Mouse (Mus musculus): ENCODE measurements at regions not wholly inside any gene's neighbourhood (a gene's known extent, or its start where the extent isn't known, plus 50 kb on each side); places are given as distances from the start of the nearest gene placed in this dataset.

DNA sequence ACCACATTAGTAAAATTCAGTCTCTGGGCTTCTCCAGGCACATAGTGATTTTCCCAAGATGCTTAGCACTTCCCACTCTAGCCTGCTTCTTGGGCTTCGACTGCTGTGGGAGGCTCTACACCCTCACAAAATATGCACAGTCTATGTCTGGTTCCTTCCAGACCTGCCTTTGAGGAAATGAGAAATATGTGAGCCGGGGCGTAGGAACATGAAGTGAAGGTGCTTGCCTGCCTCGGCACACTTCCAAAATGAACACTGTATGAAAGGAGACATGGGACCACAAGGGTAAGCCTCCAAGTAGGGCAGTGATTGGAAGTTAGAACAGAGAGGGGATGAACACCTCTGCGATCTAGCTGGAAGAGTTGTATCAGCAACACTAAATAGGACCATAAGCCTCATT is 54.5 kb downstream of the Gm10260 start:
- DNase-seq (ENCODE audit: low spot score) = no peak

DNA sequence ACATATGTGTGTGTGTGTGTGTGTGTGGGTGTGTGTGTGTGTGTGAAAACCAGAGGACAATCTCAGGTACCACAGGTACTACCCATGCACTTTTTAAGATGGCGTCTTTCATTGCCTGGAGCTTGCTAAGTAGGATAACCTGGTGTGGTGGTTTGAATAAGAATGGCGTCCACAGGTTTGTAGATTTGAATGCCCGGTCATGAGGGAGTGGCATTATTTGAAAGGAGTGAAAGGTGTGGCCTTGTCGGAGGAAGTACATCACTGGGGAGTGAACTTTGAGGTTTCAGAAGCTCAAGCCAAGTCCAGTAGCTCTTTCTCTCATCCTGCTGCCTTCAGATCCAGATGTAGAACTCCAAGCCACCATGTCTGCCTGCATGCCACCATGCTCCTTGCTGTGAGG is 55.9 kb downstream of the Gm10260 start:
- DNase-seq (ENCODE audit: low spot score) = no peak

DNA sequence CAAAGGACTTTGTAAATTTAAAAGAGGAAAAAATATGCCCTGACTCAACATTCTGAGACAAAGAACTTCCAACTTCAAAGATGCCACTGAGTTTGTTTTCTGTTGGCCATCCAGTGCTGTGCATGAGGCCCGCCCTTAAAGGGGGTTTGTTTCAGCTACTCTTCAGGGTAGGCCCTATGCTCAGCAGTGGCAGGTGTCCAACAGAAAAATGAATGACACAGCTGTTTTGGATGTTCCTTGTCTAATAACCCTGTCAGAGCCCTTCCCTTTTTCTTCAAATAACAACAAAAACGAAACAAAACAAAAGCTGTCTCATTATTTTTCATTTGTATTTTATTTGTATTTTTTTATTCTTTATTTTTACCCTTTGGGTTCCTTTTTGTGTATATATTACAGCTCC is 61.5 kb downstream of the Gm10260 start:
- peak; percentile 47 for DNase-seq (ENCODE audit: low spot score)

DNA sequence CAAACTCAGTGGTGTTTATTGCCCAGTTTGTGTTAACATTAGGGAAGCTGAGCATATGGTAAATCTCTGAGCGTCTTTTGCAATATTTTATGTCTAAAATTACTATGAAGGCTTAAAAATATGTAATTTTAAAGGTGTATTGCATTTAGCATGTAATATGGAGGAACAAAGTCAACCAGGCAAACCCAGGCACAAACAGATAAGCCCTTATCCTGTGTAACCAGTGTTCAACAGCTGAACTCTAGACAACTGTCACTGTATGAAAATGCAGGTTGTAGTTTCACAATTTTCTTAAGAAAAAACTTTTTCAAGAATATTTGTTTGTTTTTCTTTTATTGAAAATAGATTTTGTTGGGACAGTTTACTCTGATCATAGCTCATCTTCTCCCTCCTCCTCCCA is 62.1 kb downstream of the Gm10260 start:
- peak; percentile 49 for DNase-seq (ENCODE audit: low spot score)

DNA sequence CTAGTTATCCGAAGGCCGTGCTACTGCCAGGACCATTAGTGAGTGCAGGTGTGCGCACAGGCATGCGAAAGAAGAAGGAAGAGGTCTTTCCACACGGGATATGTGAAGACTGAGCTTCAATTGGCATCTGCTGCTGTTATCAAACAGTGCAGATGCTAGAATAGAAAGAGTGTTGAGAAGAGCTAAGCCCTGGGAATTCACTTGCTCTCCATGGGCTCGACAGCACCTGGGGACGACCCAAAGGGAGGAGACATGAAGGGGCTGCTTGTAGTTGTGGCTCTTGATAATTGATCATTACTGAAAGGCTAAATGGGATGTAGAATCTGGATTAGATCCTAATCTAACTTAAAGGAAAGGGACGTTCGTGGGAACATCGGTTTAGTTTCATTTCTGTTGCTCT is 63.2 kb downstream of the Gm10260 start:
- DNase-seq (ENCODE audit: low spot score) = no peak

DNA sequence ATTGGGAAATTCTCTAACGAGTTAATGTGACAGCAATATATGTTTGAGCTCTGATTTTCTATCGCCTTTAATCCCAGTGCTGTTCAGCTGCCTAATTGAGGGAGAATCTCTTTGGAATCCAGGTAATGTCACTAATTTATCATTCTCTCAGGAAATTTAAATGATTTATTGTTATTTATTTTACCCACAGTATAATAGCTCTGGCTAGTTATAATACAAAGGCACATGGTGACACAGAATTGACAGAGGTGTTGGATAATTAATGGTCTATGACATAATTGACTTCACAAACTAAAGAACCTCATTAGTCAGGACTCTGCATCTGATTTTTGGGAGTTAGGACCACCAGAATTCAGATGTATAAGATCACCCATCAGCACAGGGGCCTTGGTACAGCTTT is 65.4 kb downstream of the Gm10260 start:
- DNase-seq (ENCODE audit: low spot score) = no peak

DNA sequence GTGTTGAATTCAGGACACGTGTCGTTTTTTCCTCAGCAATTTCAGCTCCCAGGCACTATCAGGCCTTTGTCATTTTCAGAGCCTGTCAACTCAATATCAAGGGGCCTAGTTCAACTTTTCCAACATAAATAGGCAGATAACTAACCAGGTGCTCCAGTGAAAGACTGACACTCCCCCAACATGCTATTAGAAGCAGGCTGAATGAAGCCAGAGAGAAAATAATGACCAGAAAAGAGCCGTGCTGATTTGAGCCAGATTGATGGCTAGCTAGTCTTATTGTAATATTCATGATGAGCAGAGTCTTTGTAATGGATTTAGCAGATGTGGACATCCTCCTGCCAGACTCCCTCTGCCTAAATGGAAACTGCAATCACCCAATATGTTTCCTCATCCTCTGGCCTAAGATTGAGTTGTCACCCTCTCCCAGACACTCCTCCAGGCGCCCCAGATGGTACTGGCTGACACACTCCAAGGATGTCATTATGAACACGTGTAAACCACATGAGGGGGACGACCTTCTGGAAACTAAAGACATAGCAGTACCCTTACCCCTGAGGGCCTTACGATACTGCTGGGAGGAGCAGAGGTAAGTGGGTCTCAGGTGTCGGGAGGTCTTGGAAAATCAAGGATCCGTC is 66.0 kb downstream of the Gm10260 start:
- no peak for DNase-seq (ENCODE audit: low spot score)

DNA sequence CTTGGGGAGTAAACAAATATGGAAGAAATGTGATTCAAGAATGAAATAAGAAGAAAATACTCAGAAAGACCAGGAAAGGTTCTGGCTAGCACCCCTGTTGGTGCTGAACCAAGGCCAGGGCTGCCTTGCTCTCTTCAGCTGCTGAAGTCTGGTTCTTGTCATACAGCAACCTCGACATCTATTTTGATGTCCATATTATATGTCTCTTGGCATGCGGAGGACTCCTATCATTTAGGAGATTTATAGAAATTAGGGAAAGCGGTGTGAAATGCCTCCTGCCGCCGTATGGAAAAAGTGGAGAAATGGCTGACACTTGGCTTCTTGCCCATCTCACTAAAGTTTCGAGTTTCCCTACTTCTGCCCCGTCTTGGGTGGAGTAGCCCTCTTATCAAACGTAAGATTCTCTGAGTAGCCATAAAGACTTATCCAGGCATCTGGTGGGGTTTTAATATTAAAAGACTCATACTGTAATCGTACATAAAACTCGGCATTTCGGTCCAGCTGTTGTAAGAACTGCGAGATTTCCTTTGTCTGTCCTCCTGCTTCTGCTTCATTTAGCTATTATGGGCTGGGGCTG is 72.0 kb downstream of the Gm10260 start:
- no peak for DNase-seq (ENCODE audit: low spot score)

DNA sequence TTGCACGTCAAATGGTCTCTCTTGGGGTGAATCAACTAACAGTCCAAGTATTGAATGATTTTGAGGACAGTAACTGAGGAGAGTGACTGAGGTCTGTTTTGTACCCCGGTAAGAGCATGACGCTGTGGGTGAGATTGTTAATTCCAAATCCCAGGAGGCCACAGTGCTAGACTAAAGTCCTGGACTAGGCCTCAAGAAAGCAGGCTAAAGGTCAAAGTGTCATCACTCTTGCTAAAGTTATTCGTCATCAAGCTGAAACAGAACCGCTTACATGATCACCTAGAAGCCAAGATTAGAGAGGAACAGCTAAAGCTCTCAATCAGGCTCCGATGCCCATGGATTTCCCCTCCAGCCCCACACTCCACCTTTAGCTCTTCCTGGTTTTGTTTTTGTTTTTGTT is 76.6 kb downstream of the Gm10260 start:
- DNase-seq (ENCODE audit: low spot score) = no peak

DNA sequence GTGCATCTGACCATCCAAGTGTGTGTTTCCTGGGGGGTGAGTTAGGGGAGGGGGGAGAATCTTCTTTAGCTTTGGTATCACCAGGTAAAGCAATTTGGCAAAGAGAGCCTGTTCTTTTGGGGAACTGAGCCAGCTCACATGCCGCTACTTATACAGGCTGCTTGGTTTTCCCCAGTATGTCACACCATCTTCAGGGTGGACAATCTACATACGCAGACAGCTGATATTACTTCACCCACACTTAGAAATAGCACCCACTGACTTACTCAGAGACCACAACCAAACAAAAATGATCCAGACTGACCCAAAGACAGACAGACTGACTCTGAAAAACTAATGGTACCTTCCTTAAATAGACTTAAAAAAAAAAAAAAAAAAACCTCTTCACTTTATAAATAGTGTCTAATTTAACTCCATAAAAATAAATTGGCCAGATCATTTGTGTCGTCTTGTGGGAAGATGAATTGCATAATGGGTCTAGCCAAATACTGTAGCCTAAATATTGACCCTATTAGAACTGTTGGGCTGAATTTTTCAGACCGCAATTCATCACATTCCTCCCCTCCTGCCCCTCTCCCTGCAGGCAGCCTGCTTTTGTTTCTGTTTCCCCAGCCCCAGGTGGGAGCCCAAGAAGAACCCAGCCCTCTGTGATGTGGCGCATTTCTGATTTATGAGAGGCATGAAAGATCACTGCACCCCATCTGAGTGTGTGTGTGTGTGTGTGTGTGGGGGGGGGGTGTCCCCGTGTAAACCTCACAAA is 79.0 kb downstream of the Gm10260 start:
- no peak for DNase-seq (ENCODE audit: low spot score)

DNA sequence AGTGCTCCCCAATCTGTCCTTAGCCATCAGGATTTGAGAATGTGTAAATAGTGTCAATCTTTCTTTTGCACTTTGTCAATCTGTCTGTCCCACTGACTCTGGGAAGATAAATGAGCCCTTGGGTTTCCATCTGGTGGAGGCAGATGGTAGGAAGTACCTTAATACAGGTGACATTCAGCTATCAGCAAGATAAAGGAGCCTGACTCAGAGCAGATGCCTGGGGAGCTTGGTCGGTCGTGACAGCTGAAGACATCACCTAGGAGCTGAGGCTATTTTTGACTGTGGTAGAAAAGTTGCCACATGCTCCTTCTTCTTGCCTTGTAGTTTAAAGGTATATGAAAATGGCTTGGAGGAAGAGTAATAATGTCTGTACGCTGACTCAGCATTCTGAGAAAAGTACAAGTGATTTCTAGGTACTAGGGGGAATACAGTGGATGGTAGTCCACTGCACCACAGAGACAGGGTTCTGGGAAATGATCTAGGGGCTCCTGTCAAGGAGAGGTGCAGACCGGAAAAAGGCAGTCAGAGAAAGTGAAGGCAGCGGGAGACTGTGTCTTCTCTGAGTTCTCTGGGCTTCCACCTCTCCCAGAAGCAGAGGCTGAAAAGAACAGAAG is 80.0 kb downstream of the Gm10260 start:
- DNase-seq (ENCODE audit: low spot score) = peak; percentile 28

DNA sequence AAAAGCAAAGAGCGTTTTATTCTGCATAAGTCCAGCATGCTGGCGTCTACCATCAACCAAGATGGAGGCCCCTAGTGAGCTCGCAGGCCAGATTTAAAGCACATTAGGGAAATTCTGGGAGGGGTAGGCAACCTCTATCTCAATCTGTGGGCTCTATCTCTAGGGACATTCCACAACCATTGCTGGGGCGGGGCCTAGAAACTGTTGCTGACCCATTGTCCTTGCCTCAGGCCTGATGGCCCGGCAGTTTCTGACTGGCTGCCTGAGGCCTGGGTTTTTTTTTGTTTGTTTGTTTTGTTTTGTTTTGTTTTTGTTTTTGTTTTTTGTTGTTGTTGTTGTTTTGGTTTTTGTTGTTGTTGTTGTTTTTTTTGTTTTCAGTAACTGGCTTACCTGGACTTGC is 81.4 kb downstream of the Gm10260 start:
- DNase-seq (ENCODE audit: low spot score) = no peak

DNA sequence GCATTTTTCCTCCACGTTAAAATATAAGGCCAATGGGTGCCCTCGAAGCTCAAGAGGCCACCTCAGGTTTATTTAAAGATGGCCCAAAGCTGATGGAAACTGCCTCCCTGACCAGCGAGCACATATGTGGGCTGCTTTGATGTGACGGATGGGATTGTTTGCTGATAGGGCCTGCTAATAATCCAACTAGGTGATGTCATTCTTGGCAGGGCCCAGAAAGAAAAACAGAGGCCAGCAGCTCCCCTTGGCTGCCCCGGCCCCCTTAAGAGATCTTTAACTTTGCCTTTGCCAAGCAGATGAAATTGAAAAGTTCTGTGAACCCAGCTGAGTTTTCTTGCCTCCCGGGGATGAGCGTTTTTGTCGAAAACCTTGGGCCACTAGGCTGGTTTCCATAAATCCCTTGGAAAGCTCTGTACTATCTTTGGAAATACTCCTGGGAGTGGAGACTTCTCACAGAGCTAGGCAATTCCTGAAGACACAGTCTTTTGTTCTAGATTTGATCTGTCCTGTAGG is 83.8 kb downstream of the Gm10260 start:
- no peak for DNase-seq (ENCODE audit: low spot score)

DNA sequence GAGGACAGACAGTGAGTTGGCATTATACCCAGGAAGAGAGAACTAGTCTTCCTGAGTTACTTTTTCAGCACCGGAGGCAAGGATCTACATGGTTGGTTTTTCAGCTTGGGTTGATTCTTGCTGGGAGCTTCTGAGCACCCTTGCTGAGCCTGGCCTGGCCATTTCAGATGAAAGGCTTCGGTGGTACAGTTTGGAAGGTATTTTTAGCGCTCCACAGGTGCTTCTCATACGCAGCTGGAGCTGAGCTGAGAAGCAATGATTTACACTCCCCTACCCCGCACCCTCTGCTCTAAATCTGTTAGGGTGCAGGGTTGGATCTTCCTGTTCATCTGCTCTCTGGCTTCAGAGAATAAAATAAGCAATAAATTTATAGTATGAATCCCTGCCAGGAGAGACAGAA is 87.3 kb downstream of the Gm10260 start:
- no peak for DNase-seq (ENCODE audit: low spot score)

DNA sequence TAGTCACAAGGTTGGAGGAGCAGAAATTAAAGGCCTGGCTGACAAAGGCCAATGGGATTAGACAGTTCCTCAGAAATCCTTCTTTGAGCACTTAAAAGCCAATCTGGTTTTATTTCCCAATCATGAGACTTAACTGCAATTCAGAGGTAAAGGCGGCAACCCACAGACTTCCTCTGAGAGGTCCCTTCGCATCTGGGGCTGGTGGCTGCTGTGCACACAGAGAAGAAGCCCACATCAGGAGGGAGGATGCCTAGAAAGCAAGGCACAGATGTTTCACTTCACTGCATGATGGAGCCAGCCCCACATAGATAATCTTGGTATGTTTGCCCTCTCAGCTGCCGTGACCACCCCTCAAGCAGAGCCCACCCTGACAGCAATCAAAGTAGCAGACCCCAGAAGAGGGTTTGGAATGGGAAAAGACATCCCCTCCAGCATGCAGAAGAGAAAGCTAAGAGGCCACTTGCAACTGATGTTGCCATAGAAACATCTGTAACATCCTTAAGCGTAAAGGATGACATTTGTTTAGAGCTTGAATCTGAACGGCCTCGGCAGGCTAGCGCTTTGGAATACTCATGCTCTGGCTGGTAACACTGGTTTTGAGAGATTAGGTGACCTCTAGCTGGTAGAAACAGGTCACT is 88.3 kb downstream of the Gm10260 start:
- no peak for DNase-seq (ENCODE audit: low spot score)

DNA sequence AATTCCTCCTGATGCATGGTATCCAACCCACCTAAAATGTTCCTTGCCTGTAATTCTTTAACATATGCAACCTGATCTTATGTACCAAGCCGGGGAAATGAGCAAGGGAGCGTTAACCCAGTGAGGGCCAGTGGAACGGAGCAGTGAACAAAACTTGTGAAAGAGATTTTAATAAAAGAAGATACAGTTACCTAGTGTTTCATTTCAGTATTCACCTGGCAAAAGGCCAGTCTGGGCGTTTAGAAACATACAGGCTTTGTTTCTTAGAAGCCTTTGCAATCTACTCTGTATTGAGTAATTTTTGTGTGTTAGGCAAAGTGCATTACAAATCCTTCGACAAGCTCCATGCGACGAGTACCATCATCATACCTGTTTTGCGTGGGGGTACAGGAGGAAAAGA is 91.1 kb downstream of the Gm10260 start:
- no peak for DNase-seq (ENCODE audit: low spot score)

DNA sequence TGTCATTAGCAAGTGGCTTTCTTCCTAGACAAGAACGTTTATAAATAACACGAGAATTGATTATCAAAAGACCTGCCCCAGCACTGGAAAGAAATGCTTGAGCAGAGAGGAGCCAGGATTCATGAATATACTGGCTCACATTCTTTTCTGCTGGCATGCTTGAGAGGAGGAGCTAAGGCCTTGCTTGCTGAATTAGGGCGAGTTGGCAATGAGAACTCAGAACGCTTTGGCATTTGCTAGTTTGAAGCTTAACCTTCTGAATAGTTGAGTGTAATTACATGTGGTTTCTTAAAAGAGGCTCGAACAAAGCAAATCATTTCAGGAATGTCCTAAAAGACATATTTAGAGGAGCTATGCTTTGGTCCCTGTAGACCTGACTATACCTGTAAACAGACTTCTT is 91.5 kb downstream of the Gm10260 start:
- no peak for DNase-seq (ENCODE audit: low spot score)

DNA sequence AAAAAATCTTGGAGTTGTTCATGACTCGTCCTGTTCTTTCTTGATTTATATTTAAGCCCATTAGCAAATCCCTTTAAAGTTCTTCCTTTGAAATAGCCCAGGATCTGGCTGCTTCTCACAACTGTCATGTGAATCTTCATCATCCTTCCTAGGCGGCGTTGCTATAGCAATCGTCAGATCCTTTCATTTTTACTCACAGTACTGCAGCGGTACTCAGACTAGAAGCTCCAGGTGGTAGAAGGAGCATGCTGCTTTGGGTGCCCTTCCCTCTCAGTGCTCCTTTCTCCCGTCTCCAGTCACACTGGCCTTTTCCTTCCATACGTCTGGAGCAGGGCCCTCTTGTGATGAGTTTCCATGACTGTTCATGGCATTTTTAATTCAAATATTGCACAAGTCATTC is 93.1 kb downstream of the Gm10260 start:
- no peak for DNase-seq (ENCODE audit: low spot score)

DNA sequence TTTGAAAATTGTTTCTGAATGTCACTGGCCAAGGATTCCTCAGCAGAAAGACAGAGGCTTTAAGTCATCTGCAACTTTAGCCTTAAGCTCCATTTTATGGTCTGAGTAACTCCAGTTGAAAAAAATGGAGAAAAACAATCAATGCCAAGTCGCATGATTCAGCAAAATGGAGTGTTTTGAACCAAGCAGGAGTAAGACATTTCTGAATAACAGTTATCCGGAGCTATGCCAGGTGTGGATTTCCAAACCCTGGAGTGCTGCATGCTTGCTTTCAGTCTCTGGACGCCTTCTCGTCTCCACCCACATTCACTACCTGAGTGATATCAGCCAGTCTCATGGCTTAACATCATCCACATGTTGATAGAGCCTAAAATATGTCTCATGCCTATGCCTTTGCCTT is 93.7 kb downstream of the Gm10260 start:
- DNase-seq (ENCODE audit: low spot score) = no peak

DNA sequence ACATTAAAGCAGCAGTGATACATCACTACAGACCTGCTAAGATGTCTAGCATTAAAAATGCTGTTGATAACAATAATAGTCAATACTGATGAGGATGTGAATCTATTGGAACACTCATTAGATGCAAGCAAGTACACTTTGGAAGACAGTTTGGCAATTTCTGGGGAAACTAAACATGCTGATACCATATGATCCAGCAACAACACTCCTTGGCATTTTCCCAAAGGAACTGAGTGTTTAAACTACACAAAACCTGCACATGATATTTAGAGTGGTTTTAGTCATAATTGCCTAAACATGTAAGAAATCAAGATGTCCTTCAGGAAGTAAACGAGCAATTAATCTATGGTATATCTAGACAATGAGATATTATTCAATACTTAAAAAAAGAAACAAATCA is 95.2 kb downstream of the Gm10260 start:
- DNase-seq (ENCODE audit: low spot score) = no peak

DNA sequence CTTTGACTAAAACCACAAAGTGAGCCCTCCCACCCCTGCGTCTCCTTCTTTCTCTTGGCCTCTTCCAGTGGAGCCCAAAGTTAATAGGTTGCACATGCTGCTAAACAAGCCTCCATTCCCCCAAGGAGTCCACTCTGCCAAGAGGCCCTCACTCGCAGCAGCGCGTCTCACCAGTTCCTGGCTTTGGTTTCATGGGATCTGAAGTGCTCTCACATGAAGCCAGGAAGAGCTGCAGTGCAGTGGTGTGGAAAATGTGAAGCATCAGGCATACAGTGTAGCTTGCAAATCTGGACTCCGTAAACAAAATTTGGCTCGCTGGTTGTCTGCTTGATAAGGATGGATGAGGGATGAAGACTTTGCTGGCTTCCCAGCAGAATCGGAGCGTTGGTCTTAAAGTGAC is 97.7 kb downstream of the Gm10260 start:
- no peak for DNase-seq (ENCODE audit: low spot score)

DNA sequence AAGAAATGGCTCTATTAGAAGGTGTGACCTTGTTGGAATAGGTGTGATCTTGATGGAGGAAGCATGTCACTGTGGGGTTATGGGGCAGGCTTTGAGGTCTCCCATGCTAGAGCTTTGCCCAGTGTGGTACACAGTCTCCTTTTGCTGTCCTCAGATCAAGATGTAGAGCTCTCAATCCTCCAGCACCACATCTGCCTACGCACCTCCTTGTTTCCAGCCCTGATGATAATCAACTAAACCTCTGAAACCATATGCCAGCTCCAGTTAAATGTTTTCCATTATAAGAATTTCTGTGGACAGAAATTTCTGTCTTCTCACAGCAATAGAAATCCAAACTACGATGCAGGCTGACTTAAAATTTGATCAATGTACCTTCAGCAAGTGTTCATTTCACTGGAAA is 103.8 kb downstream of the Gm10260 start:
- no peak for DNase-seq (ENCODE audit: low spot score)

DNA sequence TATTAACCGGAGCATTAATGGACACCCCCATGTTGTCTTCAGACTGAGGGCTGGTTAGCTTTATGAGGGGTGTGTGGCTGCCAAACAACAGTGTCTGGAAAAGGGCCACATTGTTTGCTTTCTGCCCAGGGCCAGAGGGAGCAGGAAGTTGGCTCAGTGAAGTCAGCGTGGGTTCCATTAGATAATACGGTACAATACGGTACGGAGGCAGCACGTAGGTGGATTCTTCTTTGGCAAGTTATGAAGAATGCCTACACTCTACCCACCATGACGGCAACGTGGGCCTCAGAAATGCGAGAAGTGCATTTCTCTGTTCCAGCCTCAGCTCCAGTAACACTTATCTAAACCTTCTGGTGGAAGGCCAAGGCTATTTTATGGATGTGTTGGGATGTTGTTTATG is 108.2 kb downstream of the Gm10260 start:
- DNase-seq (ENCODE audit: low spot score) = no peak
